Mouse (Mus musculus) megakaryocyte, adult 5-6 weeks (primary cell): ENCODE data around the gene Ddx19b. TPM values are rescaled to one million over a fixed set of nuclear protein-coding genes. Genes with fewer than 3 reads are reported as not detected.
"Not testable (repeated sequence)": the region's sequence is repeated elsewhere in the genome, so short reads cannot be mapped to it uniquely, and the experiment has no call there.

Experiments used
- ATAC-seq: 2 replicates; pipeline ENCODE4 v1.8.0; 2016; ENCODE audit warnings: mild to moderate bottlenecking, inconsistent platforms; ENCODE audit not compliant: poor library complexity, severe bottlenecking
- total RNA-seq, 2 experiments: library from RNA; stranded (forward) in 1 of 2; stranded (reverse) in 1 of 2; fragments of 153-499, 151-499 nt in 1 of 2; fragments of 221-1000, 200-1000 nt in 1 of 2; gene quantifications; 2 replicates each; pipeline versions ENCODE4 v1.2.3 to v1.2.4; 2015 to 2017

Gene Ddx19b
- total RNA-seq, 2 experiments from 2014 or later: 5.5 to 10.5 TPM

DNA sequence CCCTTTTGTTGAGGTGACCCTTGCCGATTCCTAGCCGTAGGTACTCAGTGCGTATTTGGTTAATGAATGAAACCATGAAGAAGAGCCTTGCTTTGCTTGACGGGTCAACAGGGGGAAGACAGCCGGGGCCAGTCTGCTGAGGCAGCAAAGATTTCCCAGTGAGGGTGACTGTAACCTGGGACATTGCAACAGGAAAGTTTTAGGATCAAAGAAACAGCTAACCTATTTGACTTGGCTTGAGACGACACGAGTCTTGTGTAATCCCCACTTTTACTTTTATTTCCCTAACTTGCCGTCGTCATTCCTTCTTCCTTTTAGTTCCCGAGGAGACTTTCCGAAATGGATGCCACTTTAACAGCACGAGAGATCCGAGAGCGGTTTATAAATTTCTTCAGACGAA lies 5.0 kb upstream of the Ddx19b start:
- ATAC-seq: no peak

DNA sequence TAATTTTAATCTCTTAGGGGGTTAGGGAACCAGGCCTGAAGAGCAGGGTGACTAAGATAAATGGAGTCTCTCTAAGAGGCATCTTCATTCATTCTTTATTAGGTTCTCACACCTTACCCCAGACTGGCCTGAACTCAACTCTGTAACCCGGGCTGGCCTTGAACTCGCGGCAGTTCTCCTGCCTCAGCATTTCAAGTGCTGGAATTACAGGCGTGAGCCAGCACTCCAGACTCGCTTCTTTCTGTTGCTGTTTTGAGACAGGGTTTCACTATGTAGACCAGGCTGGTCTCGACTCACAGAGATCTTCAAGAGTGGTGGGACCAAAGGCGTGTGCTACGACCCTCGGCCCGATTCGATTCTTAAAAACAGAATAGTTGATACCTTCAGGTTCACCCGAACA lies 2.7 kb upstream of the Ddx19b start:
- ATAC-seq: peak; percentile 1; the same call in 1 of the 2 replicates

DNA sequence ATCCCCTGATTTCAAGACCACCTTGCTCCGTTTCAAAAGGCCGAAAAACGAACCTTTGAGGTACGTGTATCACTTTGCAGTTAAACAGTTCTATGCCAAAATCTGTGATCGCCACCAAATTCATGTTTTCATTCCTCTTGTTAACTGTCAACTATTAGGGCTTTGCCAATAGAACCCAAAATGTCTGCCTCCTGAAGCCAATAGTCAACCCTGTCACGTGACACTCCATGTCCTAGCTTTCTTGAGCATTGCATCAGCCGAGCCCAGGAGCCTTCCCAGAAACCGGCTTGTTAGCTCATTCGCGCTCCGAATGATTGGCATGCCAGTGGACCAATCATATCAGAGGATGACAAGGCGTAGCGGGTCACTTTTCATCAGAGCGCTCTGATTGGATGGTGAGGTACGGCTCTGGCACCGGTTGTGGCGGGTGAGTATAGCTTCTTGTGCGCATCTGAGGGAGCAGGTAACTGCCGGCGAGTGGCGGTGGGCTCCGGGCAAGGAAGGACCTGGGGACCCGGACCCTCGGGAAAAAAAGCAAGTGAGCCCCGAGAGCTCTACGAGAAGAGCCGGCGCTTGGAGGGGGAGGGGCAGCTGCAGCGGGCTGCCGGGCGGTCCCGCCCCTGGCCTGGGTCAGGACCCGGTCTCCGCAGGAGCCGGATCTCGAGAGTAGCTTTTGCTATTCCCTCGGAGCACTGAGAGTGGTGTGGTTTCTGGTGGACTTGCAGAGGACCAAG lies 2.1 kb upstream of the Ddx19b start:
- ATAC-seq: peak; percentile 99

DNA sequence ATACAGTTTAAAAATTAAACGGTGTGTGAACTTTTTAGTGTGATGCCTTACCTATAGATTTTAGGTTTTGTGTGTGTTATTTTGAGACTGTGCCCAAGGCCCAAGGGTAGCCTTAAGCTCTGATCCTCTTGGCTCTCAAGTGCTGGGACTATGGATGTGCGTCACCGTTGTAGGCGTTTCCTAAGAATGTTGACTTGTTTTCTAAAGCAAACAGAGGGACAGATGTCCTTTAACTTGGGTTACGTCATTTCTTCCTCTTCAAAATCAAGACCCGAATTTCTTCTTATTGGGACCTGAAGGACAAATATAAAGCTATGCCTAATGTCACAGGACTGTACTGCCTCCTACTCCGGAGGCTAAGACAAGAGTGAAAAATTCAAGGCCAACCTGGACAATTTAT lies 1.4 kb upstream of the Ddx19b start, which contains the start of gene Aars:
Gene Aars, plus strand, starts transcription at position 229 of the 400 bp plus-strand sequence.
- no peak for ATAC-seq

DNA sequence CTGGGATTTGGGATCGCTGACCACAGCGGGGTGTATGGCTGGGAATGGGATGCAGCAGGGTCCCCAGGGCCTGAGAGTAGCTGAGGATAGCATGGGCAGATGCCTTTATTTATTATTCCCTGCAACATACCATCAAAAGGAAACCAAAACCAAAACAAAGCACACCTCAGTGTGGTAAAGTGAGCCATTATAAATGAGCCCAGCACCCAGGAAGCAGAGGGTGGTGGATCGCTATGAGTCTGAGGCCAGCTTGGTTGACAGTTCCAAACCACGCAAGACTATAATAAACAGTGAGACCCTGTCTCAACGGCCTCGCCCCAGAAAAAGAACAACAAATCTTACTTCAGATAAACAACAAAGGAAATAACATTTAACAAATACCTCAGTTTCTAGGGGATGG lies 1.5 kb downstream of the Ddx19b start:
- no peak for ATAC-seq

DNA sequence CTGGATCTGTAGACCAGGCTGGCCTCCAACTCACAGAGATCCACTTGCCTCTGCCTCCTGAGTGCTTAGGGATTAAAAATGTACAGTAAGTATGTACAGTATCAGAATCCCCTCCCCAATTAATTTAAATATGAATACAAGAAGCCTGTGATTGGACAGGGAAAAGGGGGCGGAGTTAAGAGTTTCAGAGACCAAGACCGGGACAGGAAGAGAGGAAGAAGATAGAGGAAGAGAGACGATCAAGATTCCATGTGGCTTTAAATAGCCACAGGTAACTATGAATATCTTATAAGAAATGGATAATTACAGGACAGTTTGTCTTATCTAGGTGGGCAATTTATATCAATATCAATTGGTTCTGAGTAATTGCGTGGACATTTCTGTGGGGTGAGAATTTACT lies 2.0 kb downstream of the Ddx19b start:
- ATAC-seq: no peak

DNA sequence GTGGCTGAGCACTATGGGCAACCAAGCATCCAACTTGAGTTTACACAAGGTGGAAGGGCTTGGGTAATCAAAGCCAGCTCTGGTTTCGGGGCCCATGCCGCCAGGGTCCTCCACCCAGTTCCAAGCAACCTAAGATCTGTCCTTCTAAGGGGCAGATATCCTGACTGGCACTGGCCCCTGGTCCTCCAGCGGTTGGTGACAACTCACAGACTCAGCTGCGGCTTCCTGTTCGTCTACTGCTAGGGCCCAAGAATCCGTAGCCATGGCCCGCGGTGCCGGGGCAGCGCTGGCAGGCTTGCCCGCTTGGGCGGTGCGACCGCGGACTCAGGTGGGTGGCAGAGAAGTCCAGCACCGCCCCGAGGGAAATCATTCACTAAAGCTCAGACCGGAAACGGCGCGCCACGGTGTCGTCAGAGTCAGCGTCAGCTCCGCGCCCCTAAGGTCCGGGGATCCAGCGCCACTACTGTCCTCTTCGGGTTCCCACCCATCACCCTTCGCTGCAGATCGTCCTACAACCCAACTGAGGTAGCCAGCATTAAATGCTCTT lies 4.1 kb downstream of the Ddx19b start:
- peak; percentile 99 for ATAC-seq

DNA sequence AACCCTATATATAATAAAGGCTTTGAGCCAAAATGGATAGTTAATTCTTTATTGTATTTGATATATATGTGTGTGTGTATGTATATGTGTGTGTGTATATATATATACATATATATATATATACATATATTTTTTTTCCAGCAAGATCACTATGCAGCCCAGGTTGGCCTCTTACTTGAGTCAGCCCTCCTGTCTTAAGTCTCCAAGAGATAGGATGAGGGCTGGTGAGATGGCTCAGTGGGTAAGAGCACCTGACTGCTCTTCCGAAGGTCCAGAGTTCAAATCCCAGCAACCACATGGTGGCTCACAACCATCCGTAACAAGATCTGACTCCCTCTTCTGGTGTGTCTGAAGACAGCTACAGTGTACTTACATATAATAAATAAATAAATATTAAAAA lies 4.9 kb downstream of the Ddx19b start:
- not testable (repeated sequence) for ATAC-seq

DNA sequence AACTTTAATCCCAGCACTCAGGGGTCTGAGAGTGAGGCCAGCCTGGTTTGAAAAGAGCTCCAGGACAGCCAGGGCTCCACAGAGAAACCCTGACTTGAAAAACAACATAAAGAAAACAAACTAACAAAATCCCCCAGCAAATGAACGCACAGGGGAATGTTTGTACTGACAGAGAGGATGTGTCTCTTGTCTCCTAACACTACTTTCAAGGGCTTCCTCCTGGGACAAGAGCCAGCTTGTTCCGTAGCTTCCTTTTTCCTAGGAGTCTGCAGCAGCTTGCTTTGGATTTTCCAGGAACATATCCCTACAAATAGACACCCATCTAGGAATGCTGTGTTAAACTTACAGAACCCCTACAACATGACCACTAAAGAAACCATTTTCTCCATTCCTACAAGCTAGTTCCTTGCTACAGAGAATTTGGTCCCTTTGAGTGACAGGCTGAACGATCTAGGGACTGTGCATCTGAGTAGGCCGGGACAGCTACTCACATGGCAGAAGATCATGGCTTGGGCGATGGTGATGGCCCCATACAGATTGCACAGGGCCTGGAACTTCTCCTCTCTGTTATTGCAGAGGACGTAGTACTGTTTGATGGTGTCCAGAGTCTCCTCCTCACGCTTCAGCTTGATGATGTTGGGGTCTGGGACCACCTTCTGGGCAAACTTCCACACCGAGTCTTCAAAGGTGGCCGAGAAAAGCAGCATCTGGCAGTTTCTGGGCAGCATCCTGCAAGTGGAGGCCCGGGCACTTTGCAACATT lies 21.1 kb downstream of the Ddx19b start:
- not testable (repeated sequence) for ATAC-seq

DNA sequence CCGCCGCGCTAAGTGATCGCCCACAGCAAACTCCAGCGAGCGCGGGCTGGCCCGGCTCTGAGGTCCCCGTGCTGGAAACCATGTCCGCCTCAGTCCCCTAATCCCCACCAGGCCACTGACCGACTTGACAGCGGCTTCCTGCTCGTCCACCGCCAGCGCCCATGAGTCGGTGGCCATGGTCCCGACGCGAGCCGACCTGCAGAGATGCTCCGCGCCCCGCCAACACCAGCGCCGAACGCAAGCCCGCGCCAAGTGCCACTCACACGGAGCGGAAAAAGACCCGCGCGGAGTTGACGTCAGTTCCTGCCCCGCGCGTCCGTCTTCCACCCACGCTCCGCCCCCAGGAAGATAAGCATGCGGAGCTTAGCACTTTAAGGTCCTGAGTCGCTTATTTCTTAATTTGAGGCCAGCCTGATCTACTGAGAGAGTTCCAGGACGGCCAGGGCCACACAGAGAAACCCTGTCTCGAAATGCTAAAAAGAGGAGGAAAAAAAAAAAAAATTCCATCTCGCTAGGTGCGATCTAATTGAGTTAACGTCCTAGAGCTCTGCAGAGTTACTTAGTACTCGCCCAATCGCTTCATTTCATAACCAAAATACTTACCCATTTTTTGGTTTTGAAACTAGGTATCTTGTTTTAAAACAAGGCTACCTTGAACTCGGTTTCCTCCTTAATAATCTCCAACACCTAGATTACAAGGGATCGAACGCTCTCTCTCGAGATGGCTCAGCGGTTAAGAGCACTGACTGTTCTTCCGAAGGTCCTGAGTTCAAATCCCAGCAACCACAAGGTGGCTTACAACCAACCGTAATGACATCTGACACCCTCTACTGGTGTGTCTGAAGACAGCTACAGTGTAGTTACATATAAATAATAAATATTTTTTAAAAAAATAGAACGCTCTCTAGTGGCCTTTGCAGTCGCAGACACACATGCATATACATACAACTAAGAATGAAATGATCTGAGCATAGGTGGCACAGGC lies 33.7 kb downstream of the Ddx19b start, which contains the start of gene Ddx19a:
Gene Ddx19a, minus strand, starts transcription at position 254 of the 985 bp plus-strand sequence.
- ATAC-seq: peak; percentile 100

DNA sequence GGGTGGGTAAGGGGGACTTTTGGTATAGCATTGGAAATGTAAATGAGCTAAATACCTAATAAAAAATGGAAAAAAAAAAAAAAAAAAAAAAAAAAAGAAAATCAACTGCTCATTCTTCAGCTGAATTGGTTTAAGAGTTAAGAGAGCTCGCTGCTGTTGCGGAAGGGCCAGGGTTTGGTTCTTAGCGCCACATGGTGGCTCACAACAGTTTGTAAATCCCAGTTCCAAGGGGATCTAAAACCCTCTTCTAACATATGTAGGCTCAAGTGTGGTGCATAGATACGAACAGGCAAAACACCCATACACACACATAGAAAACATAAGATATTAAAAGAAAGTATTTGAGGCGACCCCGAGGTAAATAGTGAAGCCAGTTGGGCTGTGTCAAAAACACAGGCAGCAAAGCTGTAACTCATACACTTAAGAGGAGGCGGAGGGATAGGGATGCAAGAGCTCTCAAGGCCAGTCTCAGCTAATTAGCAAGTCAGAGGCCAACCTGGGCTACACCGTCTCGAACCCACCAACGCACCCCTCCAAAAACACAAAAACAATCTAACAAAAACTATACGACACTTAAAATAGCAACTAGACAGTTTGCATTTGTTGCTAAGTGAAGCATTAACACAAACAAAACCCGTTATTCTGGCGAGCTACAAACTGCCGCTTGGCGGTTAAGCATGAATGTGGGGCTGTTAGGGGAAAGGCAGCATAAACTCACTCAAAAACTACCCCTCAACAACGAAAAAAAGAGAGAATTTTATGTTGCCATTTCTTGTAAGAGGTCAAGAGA lies 34.7 kb downstream of the Ddx19b start:
- ATAC-seq: no peak

DNA sequence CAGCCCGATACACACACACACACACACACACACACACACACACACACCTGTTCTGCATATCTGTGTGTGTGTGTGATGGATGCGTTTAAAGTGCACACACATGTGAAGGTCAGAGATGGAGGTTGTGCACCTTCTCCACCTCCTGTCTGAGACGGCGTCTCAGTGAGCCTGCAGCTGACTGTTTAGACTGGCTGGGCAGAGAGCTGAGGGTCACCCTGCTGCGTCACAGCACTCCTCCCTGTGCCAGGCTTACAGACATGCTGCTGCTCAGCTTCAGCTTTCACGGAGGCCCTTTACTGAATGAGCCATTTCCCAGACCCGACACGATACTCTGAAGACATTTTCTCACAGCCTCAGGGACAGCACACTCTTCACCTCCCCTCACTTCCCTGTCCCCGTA lies 41.5 kb downstream of the Ddx19b start:
- ATAC-seq: no peak

DNA sequence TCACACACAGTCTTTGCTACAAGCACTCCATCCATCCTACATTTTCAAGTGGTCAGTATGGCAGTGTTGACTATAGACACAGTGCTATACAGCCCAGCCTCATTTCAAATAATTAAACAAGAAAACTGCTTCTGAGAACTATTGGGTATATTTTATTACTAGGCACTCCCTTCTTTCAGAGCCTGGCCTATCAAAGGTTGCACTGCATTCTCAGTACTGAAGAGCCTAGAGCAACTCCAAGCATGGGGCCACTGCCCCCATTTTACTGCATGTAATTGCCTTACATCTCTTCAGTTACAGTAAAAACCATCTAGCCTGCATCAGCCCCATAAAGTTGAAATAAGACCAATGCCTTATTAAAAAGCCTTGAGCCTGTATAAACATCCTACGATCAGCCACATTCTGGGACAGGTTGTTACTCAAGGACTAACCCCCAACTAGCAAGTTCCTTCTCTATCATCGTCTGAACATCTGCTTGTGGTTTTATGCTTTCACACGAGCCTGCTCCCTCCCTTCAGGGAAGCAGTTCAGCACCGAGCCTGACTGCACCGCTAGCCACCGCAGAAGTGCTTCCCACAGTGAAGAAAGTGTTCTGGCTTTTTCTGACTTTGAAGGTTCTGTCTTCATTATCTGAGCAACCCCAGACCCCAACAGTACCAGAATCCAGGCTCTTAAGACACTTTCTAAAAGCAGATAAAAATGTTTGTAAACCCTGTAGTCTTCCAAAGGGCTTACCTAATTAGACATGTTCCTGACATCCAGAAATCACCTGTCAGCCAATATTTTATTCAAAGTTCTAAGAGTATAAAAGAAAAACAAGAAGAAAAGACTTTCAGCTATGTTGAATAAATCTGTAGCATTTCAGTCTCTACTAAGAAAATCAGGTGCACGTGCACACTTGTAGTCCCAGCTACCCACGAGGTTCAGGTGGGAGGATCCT lies 43.5 kb downstream of the Ddx19b start:
- ATAC-seq: peak; percentile 67

DNA sequence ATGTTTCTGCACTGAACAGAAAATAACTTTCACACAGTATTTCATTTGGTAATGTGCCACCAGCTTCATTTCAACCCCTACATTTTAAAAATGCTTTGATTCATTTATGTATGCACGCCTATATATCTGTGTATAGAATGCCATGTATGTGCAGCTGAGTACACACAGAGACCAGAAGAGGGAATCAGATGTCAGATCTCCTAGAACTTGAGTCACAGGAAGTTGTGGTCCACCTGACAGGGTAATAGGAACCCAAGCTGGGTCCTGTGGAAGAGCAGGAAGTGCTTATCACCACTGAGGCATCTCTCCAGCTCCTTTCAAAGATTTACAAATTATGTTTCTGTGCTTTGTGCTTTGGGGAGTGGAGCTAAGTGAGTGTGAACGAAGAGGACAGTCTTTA lies 50.2 kb downstream of the Ddx19b start:
- ATAC-seq: no peak

DNA sequence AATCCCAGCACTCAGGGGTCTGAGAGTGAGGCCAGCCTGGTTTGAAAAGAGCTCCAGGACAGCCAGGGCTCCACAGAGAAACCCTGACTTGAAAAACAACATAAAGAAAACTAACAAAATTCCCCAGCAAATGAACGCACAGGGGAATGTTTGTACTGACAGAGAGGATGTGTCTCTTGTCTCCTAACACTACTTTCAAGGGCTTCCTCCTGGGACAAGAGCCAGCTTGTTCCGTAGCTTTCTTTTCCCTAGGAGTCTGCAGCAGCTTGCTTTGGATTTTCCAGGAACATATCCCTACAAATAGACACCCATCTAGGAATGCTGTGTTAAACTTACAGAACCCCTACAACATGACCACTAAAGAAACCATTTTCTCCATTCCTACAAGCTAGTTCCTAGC lies 53.6 kb downstream of the Ddx19b start:
- ATAC-seq: not testable (repeated sequence)

DNA sequence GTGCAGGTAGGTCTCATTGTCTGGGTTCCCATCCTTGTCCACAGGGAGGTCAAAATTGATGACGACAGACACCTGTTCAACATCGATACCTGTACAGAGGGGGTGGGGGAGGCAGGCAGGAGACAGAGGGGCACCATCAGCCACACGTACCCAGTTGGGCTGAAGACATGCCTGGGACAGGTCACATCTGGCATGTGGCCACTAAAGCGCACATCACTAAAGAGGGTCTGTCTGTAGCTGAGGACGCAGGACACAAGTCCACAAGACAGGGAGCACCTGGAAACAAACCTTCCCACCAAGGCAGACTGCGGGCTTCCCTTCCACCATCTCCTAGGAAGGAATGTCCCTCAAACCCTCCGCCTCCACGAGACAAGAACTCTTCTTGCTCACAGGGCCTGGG lies 55.0 kb downstream of the Ddx19b start:
- ATAC-seq: not testable (repeated sequence)

DNA sequence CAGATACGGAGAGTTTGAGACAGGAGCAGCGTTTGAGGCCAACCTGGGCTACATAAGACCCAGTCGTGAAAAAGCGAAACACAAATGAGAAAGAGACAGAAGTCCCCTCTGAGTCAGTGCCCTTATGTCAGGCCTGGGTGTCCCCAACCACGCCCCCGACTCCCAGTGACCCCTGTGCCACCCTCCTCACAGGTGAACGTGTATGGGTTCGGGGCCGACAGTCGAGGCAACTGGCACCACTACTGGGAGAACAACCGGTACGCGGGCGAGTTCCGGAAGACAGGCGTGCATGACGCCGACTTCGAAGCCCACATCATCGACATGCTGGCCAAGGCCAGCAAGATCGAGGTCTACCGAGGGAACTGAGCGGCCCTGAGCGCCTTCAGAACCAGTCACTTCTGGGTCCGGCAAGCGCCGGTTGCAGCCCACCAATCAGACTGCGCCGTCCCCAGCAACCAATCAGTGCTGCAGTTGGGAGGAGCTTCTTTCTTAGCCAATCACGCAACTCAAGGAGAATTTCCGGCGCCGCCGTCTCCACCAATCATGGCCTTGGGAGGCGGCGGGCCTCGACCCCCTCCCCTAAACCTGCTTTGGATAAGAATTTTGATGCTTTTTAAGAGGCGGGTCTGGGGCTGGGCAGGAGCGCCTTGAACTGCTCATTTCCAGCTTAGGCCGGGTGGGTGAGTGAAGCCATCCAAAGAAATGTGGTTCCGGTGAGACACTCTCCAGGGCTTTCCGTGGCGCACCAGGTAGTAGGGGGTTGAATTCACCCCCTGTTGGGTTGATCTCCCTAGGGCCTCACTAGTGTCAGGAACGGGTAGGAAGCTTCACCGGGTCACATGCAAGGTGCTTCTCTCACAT lies 61.4 kb downstream of the Ddx19b start:
- peak; percentile 96 for ATAC-seq

DNA sequence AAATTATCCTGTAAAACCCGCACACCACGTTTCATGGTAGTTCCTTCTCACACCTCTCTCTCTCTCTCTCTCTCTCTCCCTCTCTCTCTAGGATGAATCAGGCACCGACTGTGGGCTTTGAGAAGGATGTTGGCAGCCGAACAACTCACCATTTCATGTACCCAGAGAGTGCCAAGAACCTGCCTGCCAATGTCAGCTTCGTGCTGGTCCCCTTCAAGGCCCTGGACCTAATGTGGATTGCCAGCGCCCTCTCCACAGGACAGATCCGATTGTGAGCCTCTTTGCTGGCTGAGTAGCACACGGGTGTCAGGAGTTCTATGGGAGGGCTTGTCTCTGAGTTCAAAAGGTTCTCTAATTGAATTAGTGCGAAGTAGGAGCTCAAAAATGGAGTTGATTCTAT lies 64.2 kb downstream of the Ddx19b start:
- no peak for ATAC-seq
